Mouse (Mus musculus): ENCODE results near the gene S1pr1. TPM values are rescaled to one million over a fixed set of nuclear protein-coding genes. Genes with fewer than 3 reads are reported as not detected.

The S1pr1 gene
- polyA plus RNA-seq, 1 experiment: 119 TPM

DNA sequence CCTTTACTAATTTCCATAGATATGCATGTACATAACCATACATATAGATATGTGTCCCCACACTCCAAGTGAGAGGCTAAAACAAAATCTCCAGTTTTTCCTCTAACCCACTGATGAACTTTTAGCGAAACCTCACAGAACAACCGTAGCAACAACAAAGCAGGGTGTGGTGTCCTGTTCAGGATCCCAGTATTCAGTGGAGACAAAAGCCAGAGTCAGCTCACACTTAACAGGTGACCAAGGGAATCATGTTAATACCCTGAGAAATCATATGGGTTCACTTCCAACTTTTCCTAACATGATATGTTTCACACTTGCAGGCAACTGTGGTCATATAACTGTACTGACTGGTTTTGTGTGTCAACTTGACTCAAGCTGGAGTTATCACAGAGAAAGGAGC is 27.1 kb downstream of the S1pr1 start:
- TF ChIP-seq CTCF (IDR thresholded peaks at IDR 0.05; ENCODE audit: borderline replicate concordance, insufficient read depth, low read depth, low read length) (no peak), POLR2A (IDR thresholded peaks at IDR 0.05; ENCODE audit: borderline replicate concordance, insufficient read depth, low read length) (no peak)
- 90% methylated on average over 2 of the region's 2 CpGs for WGBS
- Histone ChIP-seq H3K27ac (ENCODE audit: insufficient read depth, low read length) (no peak overlapping the region), H3K27me3 (ENCODE audit: control insufficient read depth, insufficient read depth, low read length) (no peaks in the 10 kb centered on the region), H3K4me1 (ENCODE audit: control insufficient read depth, insufficient read depth, low read length) (no peaks in the 10 kb centered on the region), H3K4me3 (replicated peaks; ENCODE audit: insufficient read depth, low read depth, low read length) (no peak overlapping the region)
- DNase-seq: no peak

- Histone ChIP-seq H3K27ac (ENCODE audit: insufficient read depth, low read length) (no peak overlapping the region), H3K4me1 (ENCODE audit: control insufficient read depth, insufficient read depth, low read length) (no peaks in the 10 kb centered on the region), H3K4me3 (replicated peaks; ENCODE audit: insufficient read depth, low read depth, low read length) (no peak overlapping the region), H3K27me3 (ENCODE audit: control insufficient read depth, insufficient read depth, low read length) (no peaks in the 10 kb centered on the region)
- WGBS: 71% methylated on average over 14 of the region's 14 CpGs
- no peak for DNase-seq
- TF ChIP-seq POLR2A (IDR thresholded peaks at IDR 0.05; ENCODE audit: borderline replicate concordance, insufficient read depth, low read length): no peak
- TF ChIP-seq CTCF (IDR thresholded peaks at IDR 0.05; ENCODE audit: borderline replicate concordance, insufficient read depth, low read depth, low read length): no peak
Observed at GRCm38 (mm10) chr3:115682328-115683088, 32.4 kb downstream of the S1pr1 start.

DNA sequence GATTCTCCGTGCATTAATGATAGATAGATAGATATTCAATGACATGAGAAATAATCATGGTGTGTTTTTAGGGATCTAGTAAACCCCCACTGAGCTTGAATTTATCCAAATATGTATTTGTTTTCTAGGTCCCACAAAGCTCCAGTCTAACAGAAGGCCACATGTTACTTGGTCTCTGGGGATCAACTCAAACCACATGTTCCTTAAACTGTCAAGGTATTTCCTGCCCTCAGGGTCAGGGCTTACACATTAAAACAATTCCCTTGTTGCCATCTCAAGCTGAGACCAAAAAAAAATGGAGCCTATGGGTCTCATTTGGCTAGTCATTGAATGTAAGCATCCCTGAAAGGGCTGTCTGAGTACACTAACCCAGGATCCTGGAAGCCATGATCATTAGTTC is 33.7 kb downstream of the S1pr1 start:
- H3K27me3 ChIP-seq (ENCODE audit: control insufficient read depth, insufficient read depth, low read length): no peaks in the 10 kb centered on the region
- H3K4me3 ChIP-seq (replicated peaks; ENCODE audit: insufficient read depth, low read depth, low read length): no peak overlapping the region
- 92% methylated on average over 1 of the region's 1 CpGs for WGBS
- no peak overlapping the region for H3K27ac ChIP-seq (ENCODE audit: insufficient read depth, low read length)
- H3K4me1 ChIP-seq (ENCODE audit: control insufficient read depth, insufficient read depth, low read length): no peaks in the 10 kb centered on the region
- DNase-seq: no peak
- no peak for TF ChIP-seq POLR2A (IDR thresholded peaks at IDR 0.05; ENCODE audit: borderline replicate concordance, insufficient read depth, low read length)
- no peak for TF ChIP-seq CTCF (IDR thresholded peaks at IDR 0.05; ENCODE audit: borderline replicate concordance, insufficient read depth, low read depth, low read length)

GRCm38 (mm10) chr3:115679022-115679421 is 35.9 kb downstream of the S1pr1 start:
- Histone ChIP-seq H3K27me3 (ENCODE audit: control insufficient read depth, insufficient read depth, low read length) (no peaks in the 10 kb centered on the region), H3K4me1 (ENCODE audit: control insufficient read depth, insufficient read depth, low read length) (no peaks in the 10 kb centered on the region), H3K27ac (ENCODE audit: insufficient read depth, low read length) (no peak overlapping the region), H3K4me3 (replicated peaks; ENCODE audit: insufficient read depth, low read depth, low read length) (no peak overlapping the region)
- no peak for TF ChIP-seq CTCF (IDR thresholded peaks at IDR 0.05; ENCODE audit: borderline replicate concordance, insufficient read depth, low read depth, low read length)
- TF ChIP-seq POLR2A (IDR thresholded peaks at IDR 0.05; ENCODE audit: borderline replicate concordance, insufficient read depth, low read length): no peak
- no peak for DNase-seq
- WGBS: 87% methylated on average over 7 of the region's 7 CpGs

GRCm38 (mm10) chr3:115675546-115676535 is 39.0 kb downstream of the S1pr1 start:
- Histone ChIP-seq H3K4me1 (ENCODE audit: control insufficient read depth, insufficient read depth, low read length) (no peaks in the 10 kb centered on the region), H3K27me3 (ENCODE audit: control insufficient read depth, insufficient read depth, low read length) (no peaks in the 10 kb centered on the region), H3K4me3 (replicated peaks; ENCODE audit: insufficient read depth, low read depth, low read length) (no peak overlapping the region), H3K27ac (ENCODE audit: insufficient read depth, low read length) (no peak overlapping the region)
- WGBS: 91% methylated on average over 6 of the region's 6 CpGs
- TF ChIP-seq POLR2A (IDR thresholded peaks at IDR 0.05; ENCODE audit: borderline replicate concordance, insufficient read depth, low read length): no peak
- TF ChIP-seq CTCF (IDR thresholded peaks at IDR 0.05; ENCODE audit: borderline replicate concordance, insufficient read depth, low read depth, low read length): no peak
- DNase-seq: no peak

DNA sequence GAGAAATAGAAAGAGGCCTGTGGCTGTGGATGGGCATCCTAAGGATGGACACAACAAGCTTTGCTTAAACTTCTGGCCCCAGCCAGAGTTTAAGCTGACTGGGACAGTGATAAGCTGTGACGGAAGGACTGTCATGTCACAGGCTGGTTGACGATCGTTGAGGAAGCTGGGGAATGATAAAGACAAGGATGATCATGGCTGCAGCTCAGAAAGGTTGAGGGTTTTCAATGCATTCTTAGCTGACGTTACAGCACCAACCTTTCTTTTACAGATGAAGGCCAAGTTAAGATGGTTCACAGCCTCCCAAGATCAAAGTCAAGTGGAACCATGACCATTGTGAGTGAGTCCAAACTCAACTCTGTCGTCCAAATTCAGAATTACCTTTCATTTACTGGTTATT is 40.2 kb downstream of the S1pr1 start:
- Histone ChIP-seq H3K27ac (ENCODE audit: insufficient read depth, low read length) (no peak overlapping the region), H3K27me3 (ENCODE audit: control insufficient read depth, insufficient read depth, low read length) (no peaks in the 10 kb centered on the region), H3K4me3 (replicated peaks; ENCODE audit: insufficient read depth, low read depth, low read length) (no peak overlapping the region), H3K4me1 (ENCODE audit: control insufficient read depth, insufficient read depth, low read length) (no peaks in the 10 kb centered on the region)
- DNase-seq: no peak
- 88% methylated on average over 5 of the region's 5 CpGs for WGBS
- no peak for TF ChIP-seq POLR2A (IDR thresholded peaks at IDR 0.05; ENCODE audit: borderline replicate concordance, insufficient read depth, low read length)
- TF ChIP-seq CTCF (IDR thresholded peaks at IDR 0.05; ENCODE audit: borderline replicate concordance, insufficient read depth, low read depth, low read length): no peak

DNA sequence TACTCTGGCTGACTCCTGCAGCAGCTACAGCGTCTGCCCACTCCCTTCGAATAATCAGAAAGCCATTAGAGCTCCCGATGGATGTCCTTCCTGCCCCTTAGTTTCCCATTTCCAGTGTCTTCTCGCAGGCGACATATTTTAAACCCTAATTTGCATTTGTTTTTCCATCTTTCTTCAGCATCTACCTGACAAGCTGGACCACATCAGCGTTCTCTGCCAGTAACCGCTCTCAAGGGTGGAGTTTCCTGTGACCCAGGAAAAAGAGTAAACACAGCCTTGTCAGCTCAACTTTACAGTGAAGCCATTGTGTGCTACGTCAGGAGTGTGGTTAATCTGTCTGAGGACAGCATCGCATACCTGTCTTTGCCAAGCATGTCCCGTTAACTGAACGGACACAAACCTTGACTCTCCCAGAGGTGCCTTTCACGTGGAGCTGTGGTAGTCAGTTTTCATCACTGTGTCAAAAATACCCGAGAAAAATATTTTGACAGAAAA is 41.2 kb downstream of the S1pr1 start:
- DNase-seq: no peak
- Histone ChIP-seq H3K27me3 (ENCODE audit: control insufficient read depth, insufficient read depth, low read length) (no peaks in the 10 kb centered on the region), H3K4me3 (replicated peaks; ENCODE audit: insufficient read depth, low read depth, low read length) (no peak overlapping the region), H3K27ac (ENCODE audit: insufficient read depth, low read length) (no peak overlapping the region), H3K4me1 (ENCODE audit: control insufficient read depth, insufficient read depth, low read length) (no peaks in the 10 kb centered on the region)
- no peak for TF ChIP-seq CTCF (IDR thresholded peaks at IDR 0.05; ENCODE audit: borderline replicate concordance, insufficient read depth, low read depth, low read length)
- no peak for TF ChIP-seq POLR2A (IDR thresholded peaks at IDR 0.05; ENCODE audit: borderline replicate concordance, insufficient read depth, low read length)
- 76% methylated on average over 13 of the region's 13 CpGs for WGBS
